Mouse (Mus musculus): Measurements from ENCODE around the gene Pgs1. TPM values are rescaled to one million over a fixed set of nuclear protein-coding genes. Genes with fewer than 3 reads are reported as not detected.

The Pgs1 gene
- polyA plus RNA-seq, 1 experiment from 2014 or later, result 32.6 TPM

- Histone ChIP-seq H3K36me3 (no peaks in the 10 kb centered on the region), H3K4me1 (replicated peaks) (peaks cover 51% of the 10 kb centered on the region), H3K9ac (no peak overlapping the region), H3K9me3 (no peaks in the 10 kb centered on the region), H3K4me2 (replicated peaks) (no peak overlapping the region), H3K27me3 (replicated peaks) (no peaks in the 10 kb centered on the region), H3K4me3 (replicated peaks) (no peak overlapping the region), H3K27ac (no peak overlapping the region)
- WGBS, result 87% methylated on average over 4 of the region's 4 CpGs
- no peak for ATAC-seq
Measured at GRCm38 (mm10) chr11:117989241-117989640, 3.1 kb downstream of the Pgs1 start.

GRCm38 (mm10) chr11:117989926-117990325 is 3.8 kb downstream of the Pgs1 start:
- Histone ChIP-seq H3K36me3 (no peaks in the 10 kb centered on the region), H3K4me3 (replicated peaks) (no peak overlapping the region), H3K27me3 (replicated peaks) (no peaks in the 10 kb centered on the region), H3K9ac (no peak overlapping the region), H3K4me1 (replicated peaks) (peaks cover 58% of the 10 kb centered on the region), H3K9me3 (no peaks in the 10 kb centered on the region), H3K27ac (no peak overlapping the region), H3K4me2 (replicated peaks) (no peak overlapping the region)
- 53% methylated on average over 10 of the region's 10 CpGs for whole genome bisulfite sequencing
- ATAC-seq, result no peak

GRCm38 (mm10) chr11:117991502-117992470 is 5.7 kb downstream of the Pgs1 start:
- Histone ChIP-seq H3K4me3 (replicated peaks) (no peak overlapping the region), H3K27ac (no peak overlapping the region), H3K27me3 (replicated peaks) (no peaks in the 10 kb centered on the region), H3K4me2 (replicated peaks) (no peak overlapping the region), H3K9me3 (no peaks in the 10 kb centered on the region), H3K36me3 (no peaks in the 10 kb centered on the region), H3K9ac (no peak overlapping the region), H3K4me1 (replicated peaks) (peaks cover 63% of the 10 kb centered on the region)
- ATAC-seq, result no peak
- 53% methylated on average over 9 of the region's 9 CpGs for WGBS

GRCm38 (mm10) chr11:117993190-117994175 is 7.4 kb downstream of the Pgs1 start:
- Histone ChIP-seq H3K4me2 (replicated peaks) (peak overlapping the region; percentile 22; the same call in 1 of the 2 replicates), H3K4me3 (replicated peaks) (no peak overlapping the region), H3K27ac (peak overlapping the region; percentile 68), H3K27me3 (replicated peaks) (no peaks in the 10 kb centered on the region), H3K36me3 (no peaks in the 10 kb centered on the region), H3K9me3 (no peaks in the 10 kb centered on the region), H3K9ac (no peak overlapping the region), H3K4me1 (replicated peaks) (peaks cover 57% of the 10 kb centered on the region)
- WGBS, result 56% methylated on average over 14 of the region's 14 CpGs
- ATAC-seq, result no peak

GRCm38 (mm10) chr11:117994250-117995057 is 8.4 kb downstream of the Pgs1 start:
- 40% methylated on average over 9 of the region's 9 CpGs for WGBS
- ATAC-seq, result peak; percentile 24; the same call in 1 of the 2 replicates
- H3K36me3 ChIP-seq, result no peaks in the 10 kb centered on the region
- H3K4me2 ChIP-seq (replicated peaks), result peak overlapping the region; percentile 22
- peak overlapping the region; percentile 68 for H3K27ac ChIP-seq
- H3K4me3 ChIP-seq (replicated peaks), result no peak overlapping the region
- H3K9ac ChIP-seq, result no peak overlapping the region
- no peaks in the 10 kb centered on the region for H3K27me3 ChIP-seq (replicated peaks)
- peaks cover 64% of the 10 kb centered on the region for H3K4me1 ChIP-seq (replicated peaks)
- H3K9me3 ChIP-seq, result no peaks in the 10 kb centered on the region

GRCm38 (mm10) chr11:117995255-117995654 is 9.2 kb downstream of the Pgs1 start:
- WGBS, result 59% methylated on average over 2 of the region's 2 CpGs
- Histone ChIP-seq H3K4me2 (replicated peaks) (no peak overlapping the region), H3K9me3 (no peaks in the 10 kb centered on the region), H3K4me1 (replicated peaks) (peaks cover 68% of the 10 kb centered on the region), H3K4me3 (replicated peaks) (no peak overlapping the region), H3K27me3 (replicated peaks) (no peaks in the 10 kb centered on the region), H3K36me3 (no peaks in the 10 kb centered on the region), H3K27ac (0 out of 2 replicates have a peak overlapping the region, but pooled peaks have one; percentile 32), H3K9ac (no peak overlapping the region; the same call in 1 of the 2 replicates)
- no peak for ATAC-seq

- Histone ChIP-seq H3K27ac (no peak overlapping the region), H3K4me2 (replicated peaks) (no peak overlapping the region), H3K9me3 (no peaks in the 10 kb centered on the region), H3K4me1 (replicated peaks) (peaks cover 67% of the 10 kb centered on the region), H3K27me3 (replicated peaks) (no peaks in the 10 kb centered on the region), H3K9ac (no peak overlapping the region; the same call in 1 of the 2 replicates), H3K36me3 (no peaks in the 10 kb centered on the region), H3K4me3 (replicated peaks) (no peak overlapping the region)
- ATAC-seq, result no peak
- WGBS, result 46% methylated on average over 3 of the region's 3 CpGs
Measured at GRCm38 (mm10) chr11:117995661-117996060, 9.6 kb downstream of the Pgs1 start.

GRCm38 (mm10) chr11:117996066-117996465 is 10.0 kb downstream of the Pgs1 start:
- Histone ChIP-seq H3K9me3 (no peaks in the 10 kb centered on the region), H3K4me1 (replicated peaks) (peaks cover 67% of the 10 kb centered on the region), H3K27ac (no peak overlapping the region), H3K36me3 (no peaks in the 10 kb centered on the region), H3K4me3 (replicated peaks) (no peak overlapping the region), H3K4me2 (replicated peaks) (no peak overlapping the region), H3K9ac (no peak overlapping the region), H3K27me3 (replicated peaks) (no peaks in the 10 kb centered on the region)
- 49% methylated on average over 3 of the region's 3 CpGs for WGBS
- ATAC-seq, result no peak

GRCm38 (mm10) chr11:117997085-117997484 is 11.0 kb downstream of the Pgs1 start:
- WGBS, result 90% methylated on average over 2 of the region's 2 CpGs
- H3K9ac ChIP-seq, result no peak overlapping the region

GRCm38 (mm10) chr11:117998356-117998755 is 12.3 kb downstream of the Pgs1 start:
- Histone ChIP-seq H3K27me3 (replicated peaks) (no peaks in the 10 kb centered on the region), H3K9ac (no peak overlapping the region), H3K4me3 (replicated peaks) (no peak overlapping the region), H3K36me3 (peaks cover 15% of the 10 kb centered on the region), H3K9me3 (no peaks in the 10 kb centered on the region), H3K4me2 (replicated peaks) (no peak overlapping the region), H3K27ac (peak overlapping the region; percentile 44), H3K4me1 (replicated peaks) (peaks cover 51% of the 10 kb centered on the region)
- ATAC-seq, result peak; percentile 64
- 80% methylated on average over 4 of the region's 4 CpGs for WGBS

More at GRCm38 (mm10) chr11:117997085-117997484, 11.0 kb downstream of the Pgs1 start:
- H3K9me3 ChIP-seq, result no peaks in the 10 kb centered on the region
- peaks cover 61% of the 10 kb centered on the region for H3K4me1 ChIP-seq (replicated peaks)
- ATAC-seq, result no peak
- H3K4me3 ChIP-seq (replicated peaks), result no peak overlapping the region
- peaks cover 6% of the 10 kb centered on the region for H3K36me3 ChIP-seq
- no peak overlapping the region for H3K27ac ChIP-seq
- no peak overlapping the region for H3K4me2 ChIP-seq (replicated peaks)
- H3K27me3 ChIP-seq (replicated peaks), result no peaks in the 10 kb centered on the region

GRCm38 (mm10) chr11:117999260-117999934 is 13.3 kb downstream of the Pgs1 start:
- H3K27me3 ChIP-seq (replicated peaks), result no peaks in the 10 kb centered on the region
- H3K4me1 ChIP-seq (replicated peaks), result peaks cover 42% of the 10 kb centered on the region
- no peak overlapping the region for H3K4me2 ChIP-seq (replicated peaks)
- H3K27ac ChIP-seq, result peak overlapping the region; percentile 36; the same call in 1 of the 2 replicates
- no peaks in the 10 kb centered on the region for H3K9me3 ChIP-seq
- H3K4me3 ChIP-seq (replicated peaks), result no peak overlapping the region
- H3K9ac ChIP-seq, result no peak overlapping the region
- peak; percentile 48; the same call in 1 of the 2 replicates for ATAC-seq
- peaks cover 19% of the 10 kb centered on the region for H3K36me3 ChIP-seq
- 60% methylated on average over 6 of the region's 6 CpGs for WGBS
